Mouse (Mus musculus): ENCODE results near the gene Pmpca.

GRCm38 (mm10) chr2:26409362-26409761, 20.2 kb downstream of the Pmpca start:
- TF ChIP-seq TAL1 (IDR thresholded peaks at IDR 0.05; ENCODE audit: low read length) (no peak), GATA1 (IDR thresholded peaks at IDR 0.05; ENCODE audit: low read length) (no peak)

Measured in erythroblast, embryonic 14.5 days (primary cell).